Mouse (Mus musculus): ENCODE measurements at regions not wholly inside any gene's neighbourhood (a gene's known extent, or its start where the extent isn't known, plus 50 kb on each side); places are given as distances from the start of the nearest gene placed in this dataset.
A peak's percentile ranks its signal among the peaks of the same experiment; 100 is the strongest.

- no peaks in the 10 kb centered on the region for H3K9me3 ChIP-seq (ENCODE audit: control insufficient read depth, low read length)
- peaks cover 26% of the 10 kb centered on the region for H3K4me1 ChIP-seq (ENCODE audit: control insufficient read depth, insufficient read depth, low read length)
- H3K27me3 ChIP-seq (replicated peaks; ENCODE audit: control insufficient read depth, insufficient read depth, low read length): no peaks in the 10 kb centered on the region
- H3K4me3 ChIP-seq (ENCODE audit: low read depth, low read length): no peak overlapping the region
- no peaks in the 10 kb centered on the region for H3K36me3 ChIP-seq (ENCODE audit: control insufficient read depth, insufficient read depth, low read length)
- no peak overlapping the region for H3K9ac ChIP-seq (ENCODE audit: low read depth, low read length)
- peak overlapping the region; percentile 52 for H3K27ac ChIP-seq (replicated peaks; ENCODE audit: low read depth, low read length)
- H3K4me2 ChIP-seq (ENCODE audit: low read depth, low read length): no peak overlapping the region
- ATAC-seq (ENCODE audit: low read depth) (peak; percentile 58), DNase-seq (ENCODE audit: low spot score) (peak; percentile 55)
- 31% methylated on average over 7 of the region's 7 CpGs for WGBS
These were observed 298.9 kb downstream of the Slc4a3 start for GRCm38 (mm10) chr1:75844981-75845380.

DNA sequence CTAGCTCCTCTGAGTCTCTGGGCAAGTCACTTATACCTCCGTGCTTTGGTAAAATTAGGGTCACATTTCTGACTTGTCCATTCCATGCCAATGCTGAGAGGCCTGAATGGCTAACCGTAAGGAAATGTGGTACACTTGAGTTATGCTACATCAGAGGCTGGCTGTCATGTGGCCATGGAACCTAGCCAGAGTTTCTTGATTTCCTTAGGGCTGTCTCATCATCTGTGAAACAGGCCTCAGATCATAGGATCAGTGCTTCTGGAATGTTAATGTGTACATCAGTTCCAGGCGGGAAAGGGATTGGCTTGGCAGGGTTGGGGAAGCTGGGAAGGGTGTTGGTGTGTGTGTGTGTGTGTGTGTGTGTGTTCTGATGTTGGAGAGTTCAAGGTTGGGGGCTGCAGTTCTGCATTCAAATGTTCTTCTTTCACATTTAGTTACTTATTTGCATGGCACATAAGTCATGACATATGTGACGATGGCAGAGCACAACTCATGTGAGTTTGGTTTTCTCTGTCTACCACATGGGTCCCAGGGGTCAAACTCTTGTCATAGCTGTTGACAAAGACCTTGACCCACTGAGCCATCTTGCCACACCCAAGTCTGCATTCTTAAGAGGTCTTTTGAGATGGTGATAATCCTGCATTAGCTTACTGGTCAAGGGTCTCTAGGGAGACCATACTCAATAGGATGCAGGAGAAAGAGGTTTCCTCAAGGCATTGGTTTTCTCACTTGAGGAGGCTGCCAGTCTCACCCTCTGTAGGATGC is 299.9 kb downstream of the Slc4a3 start:
- ATAC-seq (ENCODE audit: low read depth) (no peak), DNase-seq (ENCODE audit: low spot score) (peak; percentile 77)
- Histone ChIP-seq H3K4me3 (ENCODE audit: low read depth, low read length) (no peak overlapping the region), H3K9ac (ENCODE audit: low read depth, low read length) (no peak overlapping the region), H3K27ac (replicated peaks; ENCODE audit: low read depth, low read length) (no peak overlapping the region), H3K4me1 (ENCODE audit: control insufficient read depth, insufficient read depth, low read length) (peaks cover 26% of the 10 kb centered on the region), H3K27me3 (replicated peaks; ENCODE audit: control insufficient read depth, insufficient read depth, low read length) (no peaks in the 10 kb centered on the region), H3K36me3 (ENCODE audit: control insufficient read depth, insufficient read depth, low read length) (no peaks in the 10 kb centered on the region), H3K4me2 (ENCODE audit: low read depth, low read length) (no peak overlapping the region), H3K9me3 (ENCODE audit: control insufficient read depth, low read length) (no peaks in the 10 kb centered on the region)
- WGBS: 58% methylated on average over 4 of the region's 4 CpGs

DNA sequence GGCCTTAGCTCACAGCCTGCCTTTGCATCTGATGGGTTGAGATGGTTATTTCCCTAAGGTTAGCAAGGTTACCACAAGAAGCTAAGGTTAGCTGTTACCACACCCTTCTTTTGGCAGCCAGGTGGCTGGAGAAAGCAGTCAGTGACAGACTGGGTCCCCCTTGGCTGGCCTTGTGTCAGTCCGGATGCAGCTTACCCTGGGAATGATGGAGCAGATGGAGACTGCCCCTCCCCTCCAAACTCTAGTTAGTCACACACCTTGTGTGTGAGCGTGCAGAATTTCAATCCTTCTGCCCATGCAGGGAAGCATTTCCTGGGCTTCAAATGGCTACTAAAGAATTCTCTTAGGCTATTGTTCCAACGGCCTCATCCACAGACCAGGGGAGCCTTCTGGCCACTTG is 301.6 kb downstream of the Slc4a3 start:
- H3K4me1 ChIP-seq (ENCODE audit: control insufficient read depth, insufficient read depth, low read length): peaks cover 21% of the 10 kb centered on the region; the same call in 1 of the 2 replicates
- WGBS: 48% methylated on average over 3 of the region's 3 CpGs
- H3K9me3 ChIP-seq (ENCODE audit: control insufficient read depth, low read length): no peaks in the 10 kb centered on the region
- H3K27me3 ChIP-seq (replicated peaks; ENCODE audit: control insufficient read depth, insufficient read depth, low read length): no peaks in the 10 kb centered on the region
- no peak overlapping the region for H3K4me3 ChIP-seq (ENCODE audit: low read depth, low read length)
- DNase-seq (ENCODE audit: low spot score) (no peak), ATAC-seq (ENCODE audit: low read depth) (no peak)
- no peaks in the 10 kb centered on the region for H3K36me3 ChIP-seq (ENCODE audit: control insufficient read depth, insufficient read depth, low read length)
- H3K27ac ChIP-seq (replicated peaks; ENCODE audit: low read depth, low read length): no peak overlapping the region
- H3K9ac ChIP-seq (ENCODE audit: low read depth, low read length): no peak overlapping the region
- no peak overlapping the region for H3K4me2 ChIP-seq (ENCODE audit: low read depth, low read length)

DNA sequence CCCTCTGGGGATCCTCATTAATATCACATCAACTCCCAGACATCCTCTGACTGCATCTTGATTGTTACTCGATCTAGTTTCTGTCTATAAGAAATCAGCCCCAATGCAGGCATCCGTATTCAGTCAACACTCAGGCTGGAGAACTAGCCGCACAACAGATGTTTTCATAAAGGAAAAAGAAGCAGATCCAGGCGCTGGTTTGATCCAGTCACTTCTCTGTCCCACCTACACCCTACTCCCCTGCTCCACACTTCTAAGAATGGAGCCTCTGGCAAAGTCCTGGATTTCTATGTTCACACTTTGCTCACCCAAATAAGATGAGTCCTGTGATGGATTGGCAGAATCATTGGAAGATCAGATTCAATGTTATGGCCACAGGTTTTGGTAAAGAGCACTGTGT is 302.4 kb downstream of the Slc4a3 start:
- DNase-seq (ENCODE audit: low spot score): no peak
- Histone ChIP-seq H3K36me3 (ENCODE audit: control insufficient read depth, insufficient read depth, low read length) (no peaks in the 10 kb centered on the region), H3K9ac (ENCODE audit: low read depth, low read length) (no peak overlapping the region), H3K4me1 (ENCODE audit: control insufficient read depth, insufficient read depth, low read length) (peaks cover 20% of the 10 kb centered on the region; the same call in 1 of the 2 replicates), H3K27me3 (replicated peaks; ENCODE audit: control insufficient read depth, insufficient read depth, low read length) (no peaks in the 10 kb centered on the region), H3K4me2 (ENCODE audit: low read depth, low read length) (no peak overlapping the region), H3K4me3 (ENCODE audit: low read depth, low read length) (no peak overlapping the region), H3K9me3 (ENCODE audit: control insufficient read depth, low read length) (no peaks in the 10 kb centered on the region), H3K27ac (replicated peaks; ENCODE audit: low read depth, low read length) (no peak overlapping the region)
- WGBS: 60% methylated on average over 4 of the region's 4 CpGs
- ATAC-seq (ENCODE audit: low read depth): no peak

DNA sequence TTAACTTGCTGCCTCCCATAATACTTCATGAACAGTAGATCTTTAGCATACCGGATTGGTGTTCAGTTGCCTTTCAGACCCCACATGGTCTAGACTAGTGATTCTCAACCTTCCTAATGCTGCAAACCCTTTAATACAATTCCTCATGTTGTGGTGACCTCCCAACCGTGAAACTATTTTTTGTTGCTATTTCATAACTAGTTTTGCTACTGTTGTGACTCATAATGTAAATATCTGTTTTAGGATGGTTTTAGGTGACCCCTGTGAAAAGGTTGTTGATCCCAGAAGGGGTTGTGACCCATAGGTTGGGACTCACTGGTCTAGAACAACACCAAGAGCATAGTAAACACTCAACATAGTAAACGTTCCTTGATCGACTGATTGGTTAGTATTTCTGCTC is 304.1 kb downstream of the Slc4a3 start:
- Histone ChIP-seq H3K4me1 (ENCODE audit: control insufficient read depth, insufficient read depth, low read length) (peaks cover 3% of the 10 kb centered on the region; the same call in 1 of the 2 replicates), H3K9ac (ENCODE audit: low read depth, low read length) (no peak overlapping the region), H3K27me3 (replicated peaks; ENCODE audit: control insufficient read depth, insufficient read depth, low read length) (no peaks in the 10 kb centered on the region), H3K9me3 (ENCODE audit: control insufficient read depth, low read length) (no peaks in the 10 kb centered on the region), H3K4me2 (ENCODE audit: low read depth, low read length) (no peak overlapping the region), H3K36me3 (ENCODE audit: control insufficient read depth, insufficient read depth, low read length) (no peaks in the 10 kb centered on the region), H3K4me3 (ENCODE audit: low read depth, low read length) (no peak overlapping the region), H3K27ac (replicated peaks; ENCODE audit: low read depth, low read length) (no peak overlapping the region)
- WGBS: 93% methylated on average over 4 of the region's 4 CpGs
- no peak for DNase-seq (ENCODE audit: low spot score)
- ATAC-seq (ENCODE audit: low read depth): no peak

GRCm38 (mm10) chr1:75858551-75859255 is 312.6 kb downstream of the Slc4a3 start:
- DNase-seq (ENCODE audit: low spot score): no peak

DNA sequence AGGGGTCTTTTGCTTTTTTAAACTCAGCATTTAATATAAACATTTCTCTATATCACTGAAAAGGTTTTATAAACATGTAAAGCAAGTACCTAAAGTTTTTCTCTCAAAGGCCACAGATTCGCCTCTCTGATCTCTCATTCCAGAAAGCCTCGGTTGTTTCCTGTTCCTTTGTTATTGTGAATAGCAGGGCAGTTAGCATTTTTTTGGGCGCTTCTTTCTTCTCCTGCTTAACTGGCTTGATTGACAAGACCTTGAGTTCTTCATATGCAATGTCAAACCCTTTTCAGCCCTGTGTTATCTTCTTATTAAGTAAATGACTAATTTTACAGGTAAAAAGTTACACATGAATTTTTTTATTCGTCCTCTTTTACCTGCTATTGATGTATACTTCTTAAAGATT is 316.7 kb downstream of the Slc4a3 start:
- 0 out of 2 replicates have a peak, but pooled peaks cover 6% of the 10 kb centered on the region for H3K9me3 ChIP-seq (ENCODE audit: control insufficient read depth, low read length)
- no peak for DNase-seq (ENCODE audit: low spot score)
- H3K27me3 ChIP-seq (replicated peaks; ENCODE audit: control insufficient read depth, insufficient read depth, low read length): no peaks in the 10 kb centered on the region
- no peak overlapping the region for H3K9ac ChIP-seq (ENCODE audit: low read depth, low read length)
- no peaks in the 10 kb centered on the region for H3K36me3 ChIP-seq (ENCODE audit: control insufficient read depth, insufficient read depth, low read length)
- no peaks in the 10 kb centered on the region for H3K4me1 ChIP-seq (ENCODE audit: control insufficient read depth, insufficient read depth, low read length)
- ATAC-seq (ENCODE audit: low read depth): no peak
- H3K4me2 ChIP-seq (ENCODE audit: low read depth, low read length): no peak overlapping the region
- 61% methylated on average over 4 of the region's 4 CpGs for WGBS
- H3K4me3 ChIP-seq (ENCODE audit: low read depth, low read length): no peak overlapping the region
- no peak overlapping the region for H3K27ac ChIP-seq (replicated peaks; ENCODE audit: low read depth, low read length)

More at GRCm38 (mm10) chr1:75858551-75859255, 312.6 kb downstream of the Slc4a3 start:
- Histone ChIP-seq H3K27ac (replicated peaks; ENCODE audit: low read depth, low read length) (no peak overlapping the region), H3K4me1 (ENCODE audit: control insufficient read depth, insufficient read depth, low read length) (no peaks in the 10 kb centered on the region), H3K4me3 (ENCODE audit: low read depth, low read length) (no peak overlapping the region), H3K9ac (ENCODE audit: low read depth, low read length) (no peak overlapping the region), H3K4me2 (ENCODE audit: low read depth, low read length) (no peak overlapping the region), H3K9me3 (ENCODE audit: control insufficient read depth, low read length) (0 out of 2 replicates have a peak, but pooled peaks cover 3% of the 10 kb centered on the region), H3K36me3 (ENCODE audit: control insufficient read depth, insufficient read depth, low read length) (no peaks in the 10 kb centered on the region), H3K27me3 (replicated peaks; ENCODE audit: control insufficient read depth, insufficient read depth, low read length) (no peaks in the 10 kb centered on the region)
- ATAC-seq (ENCODE audit: low read depth): no peak
- 76% methylated on average over 7 of the region's 7 CpGs for WGBS

DNA sequence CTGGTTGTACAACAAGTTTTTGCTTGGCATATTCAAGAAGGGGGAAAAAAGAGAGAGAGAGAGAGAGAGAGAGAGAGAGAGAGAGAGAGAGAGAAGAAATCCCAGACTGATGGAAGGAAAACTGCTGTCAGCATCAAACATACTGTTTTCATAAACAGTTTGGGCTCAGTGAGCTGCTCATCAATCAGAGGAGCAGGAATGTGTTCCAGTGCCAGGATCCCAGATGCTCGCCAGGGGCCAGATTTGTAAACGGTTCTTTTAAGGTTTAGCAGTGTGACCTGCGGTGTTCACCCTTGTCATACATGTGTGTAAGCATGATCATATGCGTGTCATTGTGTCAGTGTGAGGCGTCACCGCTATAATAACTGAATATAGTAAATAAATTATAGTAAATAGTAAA is 320.5 kb downstream of the Slc4a3 start:
- ATAC-seq (ENCODE audit: low read depth) (no peak), DNase-seq (ENCODE audit: low spot score) (no peak)
- Histone ChIP-seq H3K4me1 (ENCODE audit: control insufficient read depth, insufficient read depth, low read length) (no peaks in the 10 kb centered on the region), H3K4me3 (ENCODE audit: low read depth, low read length) (no peak overlapping the region), H3K4me2 (ENCODE audit: low read depth, low read length) (no peak overlapping the region), H3K27ac (replicated peaks; ENCODE audit: low read depth, low read length) (no peak overlapping the region), H3K36me3 (ENCODE audit: control insufficient read depth, insufficient read depth, low read length) (no peaks in the 10 kb centered on the region), H3K27me3 (replicated peaks; ENCODE audit: control insufficient read depth, insufficient read depth, low read length) (no peaks in the 10 kb centered on the region), H3K9me3 (ENCODE audit: control insufficient read depth, low read length) (0 out of 2 replicates have a peak, but pooled peaks cover 6% of the 10 kb centered on the region), H3K9ac (ENCODE audit: low read depth, low read length) (no peak overlapping the region)
- WGBS: 39% methylated on average over 6 of the region's 6 CpGs
